Mouse (Mus musculus): ENCODE results near the gene Gemin6. TPM values are rescaled to one million over a fixed set of nuclear protein-coding genes. Genes with fewer than 3 reads are reported as not detected.
"Not testable (repeated sequence)": the region's sequence is repeated elsewhere in the genome, so short reads cannot be mapped to it uniquely, and the experiment has no call there.

Gemin6 gene
- total RNA-seq, 1 experiment from 2014 or later = 29.5 TPM

- ATAC-seq (replicated peaks; ENCODE audit: low read depth, poor library complexity, severe bottlenecking) = no peak
Measured at GRCm38 (mm10) chr17:80229396-80229795, 5.2 kb downstream of the Gemin6 start.

GRCm38 (mm10) chr17:80233844-80234243 is 9.6 kb downstream of the Gemin6 start:
- ATAC-seq (replicated peaks; ENCODE audit: low read depth, poor library complexity, severe bottlenecking) = no peak

DNA sequence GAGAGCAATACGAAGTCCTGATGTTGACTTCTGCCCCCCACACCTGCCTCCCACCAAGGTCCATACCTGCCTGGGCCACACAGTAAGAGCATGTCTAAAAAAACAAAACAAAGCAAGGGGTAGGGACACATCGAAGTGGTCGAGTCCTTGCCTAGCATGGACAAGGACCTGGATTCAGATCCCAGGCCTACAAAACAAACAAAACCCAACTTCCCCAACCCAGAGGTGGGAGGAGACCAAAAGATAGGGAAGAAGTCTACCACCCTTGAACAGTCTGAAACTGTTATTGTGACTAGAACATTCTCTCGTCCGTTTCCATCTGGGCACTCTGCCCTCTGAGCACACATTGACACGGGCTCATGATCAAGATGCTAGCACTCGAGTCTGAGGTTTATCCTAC is 10.1 kb downstream of the Gemin6 start:
- no peak for ATAC-seq (replicated peaks; ENCODE audit: low read depth, poor library complexity, severe bottlenecking)

DNA sequence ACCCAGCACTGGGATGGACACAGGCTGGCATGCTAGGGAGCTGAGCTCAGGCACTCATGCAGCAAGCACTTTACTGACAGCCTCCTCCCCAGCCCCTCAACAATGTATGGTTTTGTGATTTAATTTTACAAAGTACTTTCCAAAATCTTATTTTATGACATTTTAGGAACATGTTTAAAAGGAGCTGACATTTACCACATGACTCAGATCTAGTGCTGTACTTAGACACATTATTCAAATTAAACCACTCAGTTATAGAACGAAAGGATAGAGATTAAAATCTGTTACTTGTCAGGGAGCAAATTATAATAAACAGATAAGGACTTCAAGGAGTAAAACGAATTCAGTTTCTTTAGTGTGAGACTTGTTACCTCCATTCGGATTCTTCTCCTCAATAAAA is 11.2 kb downstream of the Gemin6 start:
- no peak for ATAC-seq (replicated peaks; ENCODE audit: low read depth, poor library complexity, severe bottlenecking)

DNA sequence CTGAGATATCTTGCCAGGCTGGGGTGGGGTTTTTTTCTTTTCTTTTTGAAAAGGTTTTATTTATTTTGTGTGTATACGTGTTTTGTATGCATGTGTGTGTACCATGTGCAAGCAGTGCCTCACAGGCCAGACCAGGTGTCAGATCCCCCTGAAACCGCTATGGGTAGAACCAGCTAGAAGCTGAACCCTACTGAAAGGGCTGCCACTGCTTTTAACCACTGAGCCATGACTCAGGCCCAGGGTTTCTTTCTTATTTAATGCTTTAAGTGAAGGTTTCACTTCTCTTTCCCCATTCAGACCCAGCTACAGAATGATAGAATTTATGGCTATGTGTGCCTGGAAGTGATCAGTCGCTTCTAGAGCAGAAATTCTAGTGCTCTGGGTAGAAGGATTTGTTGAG is 12.6 kb downstream of the Gemin6 start:
- ATAC-seq (replicated peaks; ENCODE audit: low read depth, poor library complexity, severe bottlenecking) = peak; percentile 83

GRCm38 (mm10) chr17:80237475-80237874 is 13.2 kb downstream of the Gemin6 start:
- no peak for ATAC-seq (replicated peaks; ENCODE audit: low read depth, poor library complexity, severe bottlenecking)

DNA sequence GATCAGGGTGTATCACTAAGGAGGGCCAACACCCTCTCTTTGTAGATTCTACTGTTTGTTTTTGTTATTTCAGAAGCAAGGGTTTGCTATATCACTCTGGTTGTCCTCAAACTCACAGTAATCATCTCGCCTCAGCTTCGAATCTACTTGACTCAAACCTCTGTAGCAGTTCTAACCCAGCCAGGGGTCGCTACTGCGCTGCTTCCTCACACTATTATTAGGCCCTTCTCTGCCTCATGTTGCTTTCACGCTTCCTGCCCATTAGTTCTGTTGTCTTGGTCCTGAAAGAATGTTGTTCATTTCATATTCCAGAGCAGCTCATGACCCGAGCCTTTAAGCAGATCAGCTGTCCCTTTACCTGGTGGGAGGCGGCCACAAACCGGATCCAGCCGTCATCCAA is 17.4 kb downstream of the Gemin6 start:
- no peak for ATAC-seq (replicated peaks; ENCODE audit: low read depth, poor library complexity, severe bottlenecking)

- ATAC-seq (replicated peaks; ENCODE audit: low read depth, poor library complexity, severe bottlenecking) = no peak
Measured at GRCm38 (mm10) chr17:80243116-80243515, 18.9 kb downstream of the Gemin6 start.

GRCm38 (mm10) chr17:80252757-80253525 is 28.7 kb downstream of the Gemin6 start:
- ATAC-seq (replicated peaks; ENCODE audit: low read depth, poor library complexity, severe bottlenecking) = peak; percentile 36; the same call in 1 of the 2 replicates

GRCm38 (mm10) chr17:80254421-80254820 is 30.2 kb downstream of the Gemin6 start:
- no peak for ATAC-seq (replicated peaks; ENCODE audit: low read depth, poor library complexity, severe bottlenecking)

DNA sequence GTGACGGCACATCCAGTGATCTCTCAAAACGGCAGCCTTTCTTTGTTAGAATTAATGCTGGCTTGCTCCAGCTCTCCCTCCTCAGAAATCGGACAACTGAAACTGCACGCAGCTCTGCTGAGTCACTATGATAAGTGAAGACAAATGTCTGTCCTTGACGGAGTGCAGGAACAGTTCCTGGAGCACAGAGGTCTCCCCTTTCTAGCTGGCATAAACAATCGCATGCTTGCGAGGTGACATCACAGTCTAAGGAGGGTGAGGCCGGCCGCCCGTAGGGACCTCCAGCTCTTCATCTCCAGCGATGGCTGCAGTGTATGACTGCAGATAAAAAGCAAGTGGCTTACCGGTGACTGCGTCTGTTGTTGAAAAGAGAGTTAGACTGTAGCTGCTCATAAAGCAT is 31.0 kb downstream of the Gemin6 start:
- ATAC-seq (replicated peaks; ENCODE audit: low read depth, poor library complexity, severe bottlenecking) = no peak

DNA sequence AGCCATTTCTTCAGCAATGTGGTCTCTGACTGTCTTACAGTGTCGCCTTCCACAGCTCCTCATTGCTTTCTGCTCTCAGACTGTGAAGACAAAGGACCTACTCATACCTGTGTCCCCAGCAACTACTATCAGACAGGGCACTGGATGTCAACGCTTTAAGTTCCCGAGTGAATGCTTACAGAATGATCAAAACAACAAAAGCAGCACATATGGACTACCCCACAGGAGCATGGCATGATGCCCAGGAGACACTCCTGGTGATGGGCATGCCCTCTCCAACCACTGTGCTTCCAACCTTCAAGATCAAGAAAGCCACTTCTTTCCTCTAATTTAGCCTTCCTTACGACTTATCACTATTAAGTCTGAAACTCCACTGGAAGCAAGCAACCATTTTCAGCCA is 42.8 kb downstream of the Gemin6 start:
- ATAC-seq (replicated peaks; ENCODE audit: low read depth, poor library complexity, severe bottlenecking) = no peak

GRCm38 (mm10) chr17:80268151-80268550 is 43.9 kb downstream of the Gemin6 start:
- no peak for ATAC-seq (replicated peaks; ENCODE audit: low read depth, poor library complexity, severe bottlenecking)

GRCm38 (mm10) chr17:80270622-80271021 is 46.4 kb downstream of the Gemin6 start:
- not testable (repeated sequence) for ATAC-seq (replicated peaks; ENCODE audit: low read depth, poor library complexity, severe bottlenecking)

Other genes with a start within 250 kb of the Gemin6 start
- gene Hnrnpll, start 162.1 kb upstream of the Gemin6 start, total RNA-seq (2017) = 49.3 and 53.9 TPM in 2 replicates
- gene Galm, start 97.0 kb upstream of the Gemin6 start, total RNA-seq (2017) = 2.3 and 3.1 TPM in 2 replicates
- gene Srsf7, start 17.1 kb upstream of the Gemin6 start, total RNA-seq (2017) = 493 and 496 TPM in 2 replicates
- gene Ttc39d, start 17.0 kb upstream of the Gemin6 start, total RNA-seq (2017) = not detected in 2 replicates
- gene Morn2, start 65.8 kb downstream of the Gemin6 start, total RNA-seq (2017) = 7.2 and 13.0 TPM in 2 replicates
- 17.7 and 18.3 TPM in 2 replicates for gene Dhx57, start 66.0 kb downstream of the Gemin6 start, total RNA-seq (2017)
- gene Arhgef33, start 83.0 kb downstream of the Gemin6 start, total RNA-seq (2017) = not detected in 2 replicates
- not detected in 2 replicates for gene Gm10190, start 149.1 kb downstream of the Gemin6 start, total RNA-seq (2017)

Measured in common myeloid progenitor, adult 5-6 weeks (primary cell).